Mouse (Mus musculus) forebrain, postnatal 0 days (tissue): ENCODE data around the gene Fbxo47. TPM values are rescaled to one million over a fixed set of nuclear protein-coding genes. Genes with fewer than 3 reads are reported as not detected.
"Not testable (repeated sequence)": the region's sequence is repeated elsewhere in the genome, so short reads cannot be mapped to it uniquely, and the experiment has no call there.

ENCODE experiments used
- ATAC-seq: fragments of 200-750 bp; cut with Nextera tagmentation; 2 replicates; pipeline ENCODE4 v1.8.0; 2017; ENCODE audit warnings: mild to moderate bottlenecking, moderate library complexity
- DNase-seq: peaks from one replicate; pipeline ENCODE4 v3.0.0-alpha.2; 2015
- H3K27ac ChIP-seq: fragments of 300-500 bp; sonication (generic); 2 replicates; pipeline ENCODE4 v1.5.1; 2014; ENCODE audit warnings: low read depth, mild to moderate bottlenecking, antibody characterized with exemption, low read length, moderate library complexity, mixed read lengths
- H3K27me3 ChIP-seq: fragments of 300-500 bp; sonication (generic); 2 replicates; pipeline ENCODE4 v1.6.1; 2014; ENCODE audit warnings: mild to moderate bottlenecking, low read length, mixed read lengths; ENCODE audit not compliant: insufficient read depth
- H3K36me3 ChIP-seq: fragments of 300-500 bp; sonication (generic); 2 replicates; pipeline ENCODE4 v1.6.1; 2014; ENCODE audit warnings: mild to moderate bottlenecking, moderate library complexity; ENCODE audit not compliant: insufficient read depth
- H3K4me1 ChIP-seq: fragments of 300-500 bp; sonication (generic); 2 replicates; pipeline ENCODE4 v1.6.1; 2014; ENCODE audit warnings: antibody characterized with exemption; ENCODE audit not compliant: insufficient read depth
- H3K4me2 ChIP-seq: fragments of 300-500 bp; sonication (generic); 2 replicates; pipeline ENCODE4 v1.6.1; 2014; ENCODE audit warnings: low read depth, mild to moderate bottlenecking, moderate library complexity
- H3K4me3 ChIP-seq: fragments of 300-500 bp; sonication (generic); 2 replicates; pipeline ENCODE4 v1.5.1; 2014; ENCODE audit warnings: low read depth, low read length, mixed read lengths
- H3K9ac ChIP-seq: fragments of 300-500 bp; sonication (generic); 2 replicates; pipeline ENCODE4 v1.6.1; 2014; ENCODE audit warnings: mild to moderate bottlenecking
- H3K9me3 ChIP-seq: fragments of 300-500 bp; sonication (generic); 2 replicates; pipeline ENCODE4 v1.6.1; 2016; ENCODE audit warnings: low read length
- CTCF ChIP-seq: sonication (generic); IDR thresholded peaks from 2 replicates; pipeline ENCODE4 v1.5.1; 2016; ENCODE audit warnings: antibody characterized with exemption, control low read depth, low read depth
- WGBS: fragments of 180-500 bp; shearing (Covaris S2); extraction: QIAGEN DNeasy Blood & Tissue Kit; methylation state at CpG from one replicate; pipeline ENCODE4 v1.1.7; 2014; 5-methylcytosine and 5-hydroxymethylcytosine counted together
- polyA plus RNA-seq: library from polyadenylated mRNA; unstranded; fragments of >200 nt; fragmentation: Nextera tagmentation; extraction: Ambion mirVana; gene quantifications from 2 replicates; pipeline ENCODE4 v1.2.1, GENCODE M21; 2015
- total RNA-seq: library from RNA; depleted of rRNA; stranded (reverse); fragments of >200 nt; gene quantifications from 2 replicates; pipeline ENCODE4 v1.2.3, GENCODE M21; 2014

The Fbxo47 gene
- total and polyA plus RNA-seq, 2 experiments from 2014 or later = 0.58 to 1.3 TPM

DNA sequence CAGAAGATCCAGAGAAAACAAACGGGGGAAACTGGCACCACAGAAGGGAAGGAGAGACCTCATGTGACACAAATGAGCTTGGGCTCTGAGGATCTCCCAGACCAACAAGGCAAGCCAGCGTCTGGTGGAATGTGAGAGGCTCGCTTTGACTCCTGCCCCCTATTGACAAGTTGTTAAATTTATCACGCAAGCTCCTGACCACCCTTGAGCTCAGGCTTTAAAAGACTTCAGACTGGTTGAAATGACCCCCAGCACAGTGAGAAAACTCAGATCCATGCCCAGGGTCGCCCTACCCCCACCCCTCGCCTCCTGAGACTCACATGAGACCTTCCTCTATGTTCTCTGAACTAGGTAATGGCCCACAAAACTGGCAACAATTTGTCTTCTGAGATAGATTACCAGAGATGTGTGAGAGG is 43.4 kb downstream of the Fbxo47 start, which contains the start of gene B230217C12Rik:
TSS of gene B230217C12Rik (plus strand) at position 242 of the 416 bp plus-strand sequence.
- peak within 1 kb of the TSS; percentile 77 for H3K9ac ChIP-seq
- H3K27me3 ChIP-seq = no peaks in the 10 kb centered on the region
- WGBS = under 1% methylated on average over 6 of the region's 6 CpGs
- peak; percentile 55 for ATAC-seq
- TF ChIP-seq CTCF = peak; percentile 54
- peak within 1 kb of the TSS; percentile 90 for H3K27ac ChIP-seq
- peak; percentile 74 for DNase-seq
- peak within 1 kb of the TSS; percentile 60 for H3K4me2 ChIP-seq
- H3K4me1 ChIP-seq = no peaks in the 10 kb centered on the region
- peak within 1 kb of the TSS; percentile 53 for H3K4me3 ChIP-seq
- H3K36me3 ChIP-seq = peaks cover 27% of the 10 kb centered on the region
- no peaks in the 10 kb centered on the region for H3K9me3 ChIP-seq

DNA sequence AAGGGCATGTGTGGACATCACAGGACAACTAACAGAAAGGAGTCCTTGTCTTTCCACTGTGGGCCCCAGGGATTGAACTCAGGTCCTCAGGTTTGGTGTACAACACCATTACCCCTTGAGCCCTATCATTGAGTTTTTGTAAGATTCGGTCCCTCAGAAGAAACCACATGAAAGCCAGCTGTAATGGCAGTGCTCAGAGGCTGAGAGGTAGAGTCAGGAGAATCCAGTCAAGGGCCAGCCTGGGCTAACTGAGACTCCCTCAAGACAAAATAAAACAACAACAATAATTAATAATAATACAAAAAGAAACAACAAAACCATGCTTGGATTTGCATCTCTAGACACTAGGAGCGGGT is 43.8 kb downstream of the Fbxo47 start:
- H3K9me3 ChIP-seq = no peaks in the 10 kb centered on the region
- peak overlapping the region; percentile 77 for H3K9ac ChIP-seq
- no peak for TF ChIP-seq CTCF
- peak overlapping the region; percentile 53 for H3K4me3 ChIP-seq
- H3K4me1 ChIP-seq = no peaks in the 10 kb centered on the region
- WGBS = 51% methylated on average over 2 of the region's 2 CpGs
- ATAC-seq (no peak), DNase-seq (no peak)
- H3K27me3 ChIP-seq = no peaks in the 10 kb centered on the region
- H3K36me3 ChIP-seq = peaks cover 30% of the 10 kb centered on the region
- H3K27ac ChIP-seq = peak overlapping the region; percentile 90
- peak overlapping the region; percentile 60 for H3K4me2 ChIP-seq

DNA sequence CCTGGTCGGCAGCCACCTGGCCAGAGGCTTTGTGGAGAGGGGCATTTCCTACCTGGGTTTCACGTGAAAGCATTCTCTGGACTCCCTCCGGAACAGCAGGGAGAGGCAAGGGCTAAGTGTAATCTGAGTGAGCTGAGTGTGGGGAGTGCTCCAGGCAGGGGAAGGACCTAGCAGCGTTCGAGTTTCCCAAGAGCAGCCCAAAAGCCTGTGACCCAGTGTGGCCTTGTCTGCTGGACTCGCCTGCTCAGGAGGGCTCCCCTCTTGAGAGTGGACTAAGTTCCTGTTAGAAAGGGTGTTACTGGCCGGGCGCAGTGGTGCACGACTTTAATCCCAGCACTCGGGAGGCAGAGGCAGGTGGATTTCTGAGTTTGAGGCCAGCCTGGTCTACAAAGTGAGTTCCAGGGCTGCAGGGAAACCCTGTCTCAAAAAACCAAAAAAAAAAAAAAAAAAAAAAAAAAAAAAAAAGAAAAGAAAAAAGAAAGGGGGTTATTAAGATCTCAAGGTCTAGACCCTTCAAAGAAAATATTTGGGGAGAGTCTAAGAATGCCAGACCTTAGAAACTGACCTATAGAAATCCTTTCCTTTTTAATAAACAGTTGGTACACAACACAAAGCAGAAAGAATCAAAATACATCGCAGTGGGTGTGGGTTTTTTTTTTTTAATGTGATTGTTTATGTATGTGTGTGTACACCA is 44.4 kb downstream of the Fbxo47 start:
- no peak for DNase-seq
- 0 out of 2 replicates have a peak overlapping the region, but pooled peaks have one; percentile 60 for H3K4me2 ChIP-seq
- no peak for ATAC-seq
- TF ChIP-seq CTCF = no peak
- H3K4me3 ChIP-seq = 0 out of 2 replicates have a peak overlapping the region, but pooled peaks have one; percentile 53
- no peaks in the 10 kb centered on the region for H3K4me1 ChIP-seq
- H3K27ac ChIP-seq = peak overlapping the region; percentile 90
- WGBS = 65% methylated on average over 11 of the region's 11 CpGs
- no peaks in the 10 kb centered on the region for H3K9me3 ChIP-seq
- H3K36me3 ChIP-seq = peaks cover 35% of the 10 kb centered on the region
- no peaks in the 10 kb centered on the region for H3K27me3 ChIP-seq
- no peak overlapping the region for H3K9ac ChIP-seq

DNA sequence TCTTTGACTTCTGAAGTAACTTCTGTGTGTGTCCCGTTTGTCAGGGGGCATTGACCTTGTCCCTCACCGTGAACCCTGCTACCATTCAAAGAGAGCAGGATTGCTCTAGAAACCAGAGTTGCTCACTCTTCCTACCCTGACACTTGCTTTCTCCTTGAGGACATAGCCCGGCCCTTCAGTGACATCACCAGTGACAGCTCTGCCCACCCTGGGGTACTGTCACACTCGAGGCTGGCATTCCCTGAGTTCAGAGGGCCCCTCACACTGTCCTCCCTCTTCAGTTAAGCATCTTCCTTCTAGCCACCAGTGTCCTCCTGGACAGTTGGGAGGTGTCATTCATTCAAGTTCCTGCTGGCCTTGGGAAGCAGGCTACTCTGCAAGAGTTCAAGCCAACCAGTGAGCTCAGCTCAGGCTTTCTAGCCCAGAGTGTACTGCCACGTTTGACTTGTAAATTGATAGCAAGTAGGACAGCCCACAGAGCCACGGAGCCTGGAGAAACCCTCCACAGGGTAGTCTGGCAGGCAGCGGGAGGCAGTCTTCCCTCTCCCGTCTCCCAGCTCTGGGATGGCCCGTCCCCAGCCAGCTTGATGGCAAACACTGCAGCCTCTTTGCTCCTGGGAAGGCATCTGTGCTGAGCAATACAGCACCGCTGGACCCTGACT is 45.0 kb downstream of the Fbxo47 start:
- Histone ChIP-seq H3K9me3 (no peaks in the 10 kb centered on the region), H3K27ac (no peak overlapping the region), H3K9ac (no peak overlapping the region), H3K36me3 (peaks cover 42% of the 10 kb centered on the region), H3K4me1 (no peaks in the 10 kb centered on the region), H3K4me3 (no peak overlapping the region), H3K27me3 (no peaks in the 10 kb centered on the region), H3K4me2 (no peak overlapping the region)
- 41% methylated on average over 10 of the region's 10 CpGs for WGBS
- ATAC-seq = no peak
- DNase-seq = no peak
- no peak for TF ChIP-seq CTCF

DNA sequence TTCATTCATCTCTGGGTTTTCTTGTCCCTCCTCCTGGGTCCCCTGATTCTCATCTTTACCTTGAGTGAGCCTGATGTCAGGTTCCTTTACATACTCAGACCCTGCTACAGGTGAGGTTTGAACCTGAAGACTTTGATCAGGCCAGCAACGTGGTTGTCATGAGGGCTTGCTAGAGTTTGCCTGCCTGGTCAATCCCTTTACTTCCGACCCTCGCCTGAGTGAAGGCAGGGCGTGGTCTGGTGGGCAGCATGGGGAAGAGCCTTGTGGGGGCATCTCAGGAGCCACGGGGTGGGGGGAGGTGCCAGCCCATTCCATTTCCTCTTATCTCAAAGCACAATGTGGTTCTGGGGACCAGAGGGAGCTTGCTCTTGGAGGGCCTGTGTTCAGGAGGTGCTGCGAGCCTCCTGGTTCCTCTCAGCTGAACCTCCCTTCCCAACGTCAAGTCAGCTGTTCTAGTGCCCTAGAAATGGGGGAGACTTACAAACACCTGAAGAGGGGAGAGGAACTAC is 46.3 kb downstream of the Fbxo47 start:
- Histone ChIP-seq H3K4me3 (no peak overlapping the region), H3K4me1 (no peaks in the 10 kb centered on the region), H3K9me3 (no peaks in the 10 kb centered on the region), H3K27ac (no peak overlapping the region), H3K36me3 (peaks cover 50% of the 10 kb centered on the region), H3K27me3 (no peaks in the 10 kb centered on the region), H3K9ac (no peak overlapping the region), H3K4me2 (no peak overlapping the region)
- 91% methylated on average over 7 of the region's 7 CpGs for WGBS
- TF ChIP-seq CTCF = no peak
- ATAC-seq = no peak
- DNase-seq = no peak

DNA sequence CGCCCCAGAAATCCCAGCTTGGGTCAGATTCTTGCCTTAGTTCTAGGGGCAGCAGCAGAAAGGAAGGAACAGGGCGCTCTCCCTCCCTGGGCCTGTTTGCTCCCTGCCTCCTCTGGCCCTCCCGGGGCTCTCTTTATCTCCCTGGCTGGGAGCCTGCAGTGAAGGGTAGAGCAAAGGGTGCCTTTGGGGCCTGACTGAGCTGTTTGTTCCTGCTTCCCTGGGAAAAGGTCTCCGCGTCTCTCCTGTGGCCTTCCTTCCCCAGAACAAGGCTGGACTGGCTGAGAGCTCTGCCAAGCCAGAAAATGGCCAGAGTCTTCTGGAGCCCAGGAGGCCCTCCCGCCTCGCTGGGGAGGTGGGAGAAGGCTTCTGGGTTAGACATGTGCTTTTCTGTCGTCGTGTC is 46.9 kb downstream of the Fbxo47 start:
- ATAC-seq, DNase-seq, H3K4me3 ChIP-seq, H3K9ac ChIP-seq, H3K27me3 ChIP-seq, H3K27ac ChIP-seq, H3K4me2 ChIP-seq, H3K4me1 ChIP-seq, H3K9me3 ChIP-seq: not testable (repeated sequence)
- peaks cover 57% of the 10 kb centered on the region for H3K36me3 ChIP-seq
- 74% methylated on average over 9 of the region's 9 CpGs for WGBS

DNA sequence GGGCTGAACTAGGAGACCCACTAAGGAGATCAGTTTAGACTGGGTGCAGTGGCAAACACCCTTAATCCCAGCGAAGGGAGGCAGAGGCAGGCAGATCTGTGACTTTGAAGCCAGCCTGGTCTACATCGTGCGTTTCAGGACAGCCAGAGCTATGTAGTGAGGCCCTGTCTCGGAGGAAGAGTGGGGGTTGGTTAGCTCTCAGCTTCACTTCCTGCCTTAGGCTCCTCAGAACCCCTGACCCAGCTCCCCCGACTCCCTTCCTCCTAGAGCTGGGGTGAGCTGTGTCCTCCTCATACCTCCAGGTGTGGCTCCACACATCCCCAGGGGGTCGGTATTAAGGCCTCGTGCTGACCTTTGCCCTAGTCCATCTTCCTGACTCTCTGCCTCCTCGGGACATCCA is 47.4 kb downstream of the Fbxo47 start:
- DNase-seq = no peak
- ATAC-seq = no peak
- WGBS = 64% methylated on average over 8 of the region's 8 CpGs
- no peak overlapping the region for H3K4me2 ChIP-seq
- H3K4me1 ChIP-seq = no peaks in the 10 kb centered on the region
- H3K4me3 ChIP-seq = no peak overlapping the region
- no peak for TF ChIP-seq CTCF
- H3K9me3 ChIP-seq = no peaks in the 10 kb centered on the region
- no peak overlapping the region for H3K27ac ChIP-seq
- H3K9ac ChIP-seq = no peak overlapping the region
- H3K36me3 ChIP-seq = peaks cover 62% of the 10 kb centered on the region
- no peaks in the 10 kb centered on the region for H3K27me3 ChIP-seq
